9 mouse cellular contexts compared by ENCODE assay signal in genomic region chr11:62645732-62646494, GRCm38 (mm10). TPM values are rescaled to one million over a fixed set of nuclear protein-coding genes. Genes with fewer than 3 reads are reported as not detected.
DNase-seq lines count a peak whose midpoint lies in the region; ATAC-seq and TF ChIP-seq lines count a peak whose summit lies in the region.
"Had no signal": no experiment of that assay in that cellular context is flagged by ENCODE, and none has a peak within 500 bp of the region (broad histone marks: within the 10 kb centered on the region; RNA-seq: fewer than 3 reads in every experiment).

No protein-coding gene starts in this region.

- H3K79me2 ChIP-seq in heart, adult 2 months (replicated peaks; ENCODE audit: control insufficient read depth, insufficient read depth, low read length): no peaks in the 10 kb centered on the region

- peak overlapping the region; percentile 74 for H3K4me2 ChIP-seq in kidney, embryonic 16.5 days (replicated peaks; ENCODE audit: low read depth, low read length)
- peak overlapping the region; percentile 77 for H3K4me2 ChIP-seq in lung, postnatal 0 days (replicated peaks; ENCODE audit: low read depth, low read length)

- H3K36me3 ChIP-seq in heart, adult 2 months (ENCODE audit: control insufficient read depth, insufficient read depth, low read length): no peaks in the 10 kb centered on the region; the same call in 1 of the 2 replicates
- H3K36me3 ChIP-seq in kidney, embryonic 16.5 days (ENCODE audit: insufficient read depth, low read length): no peaks in the 10 kb centered on the region
- no peaks in the 10 kb centered on the region for H3K36me3 ChIP-seq in lung, postnatal 0 days (ENCODE audit: insufficient read depth, low read length)

- TF ChIP-seq POLR2A in heart, adult 2 months (IDR thresholded peaks at IDR 0.05; ENCODE audit: insufficient read depth, low read depth, low read length): no peak

- intact Hi-C loops in heart, postnatal 25 days (cut with DNase I): loop anchor here (2.0 kb wide), 1 partner anchor 29 kb away; no protein-coding TSS in a partner anchor
- intact Hi-C loops in heart, adult 2 months (cut with DNase I): loop anchor here (5.0 kb wide), 1 partner anchor 94 kb away; the partner anchor contains the start of gene Ubb

- no peak for TF ChIP-seq EP300 in heart, adult 2 months (IDR thresholded peaks at IDR 0.05; ENCODE audit: insufficient read depth, low read depth, low read length)
- TF ChIP-seq EP300 in lung, postnatal 0 days (IDR thresholded peaks at IDR 0.05): peak; percentile 32; the same call in 1 of the 2 replicates

- H3K27me3 ChIP-seq in heart, adult 2 months (ENCODE audit: control insufficient read depth, insufficient read depth, low read length): no peaks in the 10 kb centered on the region
- no peaks in the 10 kb centered on the region for H3K27me3 ChIP-seq in kidney, embryonic 16.5 days (ENCODE audit: insufficient read depth, low read length)
- no peaks in the 10 kb centered on the region for H3K27me3 ChIP-seq in lung, postnatal 0 days (replicated peaks; ENCODE audit: insufficient read depth, low read length)
- H3K27me3 ChIP-seq: Patski had no signal

- H3K4me1 ChIP-seq in heart, adult 2 months (ENCODE audit: control insufficient read depth, insufficient read depth, low read length): peaks cover 38% of the 10 kb centered on the region
- H3K4me1 ChIP-seq in kidney, embryonic 16.5 days (ENCODE audit: insufficient read depth, low read length): peaks cover 54% of the 10 kb centered on the region
- peaks cover 39% of the 10 kb centered on the region for H3K4me1 ChIP-seq in lung, postnatal 0 days (ENCODE audit: insufficient read depth, low read depth, low read length)

- no peak for TF ChIP-seq CTCF in heart, adult 2 months (IDR thresholded peaks at IDR 0.05)
- no peak for TF ChIP-seq CTCF in lung, postnatal 0 days (IDR thresholded peaks at IDR 0.05)

- H3K27ac ChIP-seq in heart, adult 2 months: peak overlapping the region; percentile 69
- H3K27ac ChIP-seq in kidney, embryonic 16.5 days (ENCODE audit: low read length): peak overlapping the region; percentile 80
- peak overlapping the region; percentile 87 for H3K27ac ChIP-seq in lung, postnatal 0 days (ENCODE audit: low read length)

- ATAC-seq in kidney, embryonic 16.5 days (ENCODE audit: low FRiP score, low TSS enrichment): no peak
- ATAC-seq in lung, postnatal 0 days: peak; percentile 3; the same call in 1 of the 2 replicates
- ATAC-seq: Patski had no signal

- no peak overlapping the region for H3K4me3 ChIP-seq in heart, adult 2 months
- peak overlapping the region; percentile 62 for H3K4me3 ChIP-seq in kidney, embryonic 16.5 days (ENCODE audit: low read length)
- H3K4me3 ChIP-seq in lung, postnatal 0 days (ENCODE audit: low read depth, low read length): no peak overlapping the region; the same call in 1 of the 2 replicates

- WGBS in heart, adult 2 months: 11% methylated on average over 8 of the region's 8 CpGs
- 7% methylated on average over 8 of the region's 8 CpGs for WGBS in kidney, embryonic 16.5 days
- 5% methylated on average over 8 of the region's 8 CpGs for WGBS in lung, postnatal 0 days

- H3K9me3 ChIP-seq in kidney, embryonic 16.5 days (ENCODE audit: low read length): no peaks in the 10 kb centered on the region
- H3K9me3 ChIP-seq in lung, postnatal 0 days (ENCODE audit: low read length): no peaks in the 10 kb centered on the region

- DNase-seq in heart, adult 11 months: peak; percentile 98
- no peak for DNase-seq in heart, postnatal 25 days (ENCODE audit: low spot score)
- peak; percentile 58 to 72 for DNase-seq in adrenal gland, postnatal 36 days
- DNase-seq in heart, adult 2 months: peak; percentile 64 to 67
- DNase-seq in lung, postnatal 0 days (ENCODE audit: low spot score): peak; percentile 79
- peak; percentile 49 for DNase-seq in right cerebral cortex, postnatal 25 days
- no peak for DNase-seq in urinary bladder, postnatal 10 days (ENCODE audit: low spot score)

- peak overlapping the region; percentile 38 for H3K9ac ChIP-seq in heart, adult 2 months (ENCODE audit: low read depth, low read length)
- H3K9ac ChIP-seq in kidney, embryonic 16.5 days (replicated peaks; ENCODE audit: low read length): peak overlapping the region; percentile 58
- 0 out of 2 replicates have a peak overlapping the region, but pooled peaks have one; percentile 5 for H3K9ac ChIP-seq in lung, postnatal 0 days (replicated peaks; ENCODE audit: low read depth)

RNA-seq across cellular contexts. Expression of gene Lrrc75a, which starts 2.4 kb away (rescaled TPM):
- 1 to 10 TPM; 4.9 to 6.4 TPM for total RNA-seq in heart, postnatal 25 days (2021)
- 10 to 100 TPM; 28.0 to 31.8 TPM for total RNA-seq in adrenal gland, postnatal 36 days (2021)
- total RNA-seq in heart, adult 2 months (2021): 1 to 10 TPM; 3.3 to 4.2 TPM
- polyA plus RNA-seq in heart, adult 2 months (2012; rRNA removed): 6.2 and 9.6 TPM in 2 replicates
- polyA plus RNA-seq in kidney, embryonic 16.5 days (2015; fragmentation: Nextera tagmentation; extraction: Ambion mirVana): 13.8 and 15.6 TPM in 2 replicates
- 15.0 and 18.2 TPM in 2 replicates for polyA plus RNA-seq in lung, postnatal 0 days (2015; fragmentation: Nextera tagmentation; extraction: Ambion mirVana)

RNA-seq across cellular contexts. Expression of gene Mmgt2, which starts 2.6 kb away (rescaled TPM):
- 1 to 10 TPM; 6.9 to 7.0 TPM for total RNA-seq in heart, postnatal 25 days (2021)
- 10 to 100 TPM; 38.0 to 42.6 TPM for total RNA-seq in adrenal gland, postnatal 36 days (2021)
- total RNA-seq in heart, adult 2 months (2021): 1 to 10 TPM; 5.8 to 8.6 TPM
- 8.7 and 8.9 TPM in 2 replicates for polyA plus RNA-seq in heart, adult 2 months (2012; rRNA removed)
- 66.2 and 68.1 TPM in 2 replicates for polyA plus RNA-seq in kidney, embryonic 16.5 days (2015; fragmentation: Nextera tagmentation; extraction: Ambion mirVana)
- 22.3 and 27.9 TPM in 2 replicates for polyA plus RNA-seq in lung, postnatal 0 days (2015; fragmentation: Nextera tagmentation; extraction: Ambion mirVana)

Comparison
In these comparisons a context has a peak if more than half of its experiments do, and no peak if none do; other contexts are left out.
1. DNase-seq: peak in heart, adult 11 months (single experiment), adrenal gland, postnatal 36 days (2 of 2), heart, adult 2 months (2 of 2), lung, postnatal 0 days (single experiment) and right cerebral cortex, postnatal 25 days (single experiment); none in heart, postnatal 25 days (single experiment) and urinary bladder, postnatal 10 days (single experiment).
2. H3K9ac ChIP-seq: peak in every context shown above with its lines; median percentile 58 in kidney, embryonic 16.5 days; 38 in heart, adult 2 months; 5 in lung, postnatal 0 days.
3. RNA of gene Mmgt2, which starts 2.6 kb away (total RNA-seq): 38.0 to 42.6 TPM in adrenal gland, postnatal 36 days; 5.8 to 8.6 TPM in heart, adult 2 months and 6.9 to 7.0 TPM in heart, postnatal 25 days; every median in the first group is over 4 times any median in the second.
4. Peak in every context shown above with its lines, with median percentiles within 50 percentile points of each other: H3K27ac ChIP-seq.